ENCODE assay signal across 12 mouse cellular contexts in genomic region chr6:122766145-122766968, GRCm38 (mm10). TPM values are rescaled to one million over a fixed set of nuclear protein-coding genes. Genes with fewer than 3 reads are reported as not detected.
DNase-seq lines count a peak whose midpoint lies in the region; ATAC-seq and TF ChIP-seq lines count a peak whose summit lies in the region.
"Had no signal": no experiment of that assay in that cellular context is flagged by ENCODE, and none has a peak within 500 bp of the region (broad histone marks: within the 10 kb centered on the region; RNA-seq: fewer than 3 reads in every experiment).

No protein-coding gene starts in this region.

- peak; percentile 98 for DNase-seq in R1 (ENCODE audit: low read depth, low spot score)
- DNase-seq in left cerebral cortex, adult 11 months (ENCODE audit: low spot score) = no peak
- DNase-seq in lung, adult 2 months = no peak
- DNase-seq: kidney, adult 2 months; layer of hippocampus, postnatal 36 days had no signal

- ATAC-seq in hindbrain, embryonic 12.5 days (ENCODE audit: low FRiP score) = no peak
- no peak for ATAC-seq in midbrain, embryonic 12.5 days (ENCODE audit: low FRiP score, low read depth)
- ATAC-seq in kidney, embryonic 14.5 days (ENCODE audit: low FRiP score, low TSS enrichment) = no peak
- ATAC-seq in intestine, embryonic 16.5 days = no peak
- ATAC-seq: Patski had no signal

- TF ChIP-seq CTCF in ES-Bruce4 (IDR thresholded peaks at IDR 0.05; ENCODE audit: low read depth, low read length) = no peak
- no peak for TF ChIP-seq CTCF in lung, adult 2 months (IDR thresholded peaks at IDR 0.05; ENCODE audit: insufficient read depth, low read length)

- no peak overlapping the region for H3K4me3 ChIP-seq in ES-Bruce4 (ENCODE audit: low read depth, low read length)
- H3K4me3 ChIP-seq in hindbrain, embryonic 12.5 days = no peak overlapping the region
- H3K4me3 ChIP-seq in midbrain, embryonic 12.5 days = no peak overlapping the region
- no peak overlapping the region for H3K4me3 ChIP-seq in kidney, embryonic 14.5 days (ENCODE audit: low read length)
- no peak overlapping the region for H3K4me3 ChIP-seq in intestine, embryonic 16.5 days (ENCODE audit: low read length)
- H3K4me3 ChIP-seq in lung, adult 2 months (replicated peaks; ENCODE audit: extremely low read depth, low read depth, low read length) = no peak overlapping the region
- H3K4me3 ChIP-seq: heart, embryonic 15.5 days had no signal

- no peaks in the 10 kb centered on the region for H3K36me3 ChIP-seq in ES-Bruce4 (ENCODE audit: control insufficient read depth, insufficient read depth, low read length, poor library complexity, severe bottlenecking)
- H3K36me3 ChIP-seq in hindbrain, embryonic 12.5 days = no peaks in the 10 kb centered on the region
- no peaks in the 10 kb centered on the region for H3K36me3 ChIP-seq in midbrain, embryonic 12.5 days
- no peaks in the 10 kb centered on the region for H3K36me3 ChIP-seq in kidney, embryonic 14.5 days (ENCODE audit: control insufficient read depth, insufficient read depth, low read length)
- H3K36me3 ChIP-seq in intestine, embryonic 16.5 days (ENCODE audit: control insufficient read depth, insufficient read depth, low read length) = no peaks in the 10 kb centered on the region
- H3K36me3 ChIP-seq: heart, embryonic 15.5 days had no signal

- peak overlapping the region; percentile 97 for H3K27ac ChIP-seq in ES-Bruce4 (ENCODE audit: insufficient read depth, low read length)
- no peak overlapping the region for H3K27ac ChIP-seq in hindbrain, embryonic 12.5 days
- no peak overlapping the region for H3K27ac ChIP-seq in midbrain, embryonic 12.5 days (replicated peaks)
- no peak overlapping the region for H3K27ac ChIP-seq in kidney, embryonic 14.5 days (ENCODE audit: low read depth, low read length)
- H3K27ac ChIP-seq in intestine, embryonic 16.5 days (ENCODE audit: low read length) = no peak overlapping the region
- H3K27ac ChIP-seq: heart, embryonic 15.5 days had no signal

- 15% methylated on average over 5 of the region's 5 CpGs for WGBS in hindbrain, embryonic 12.5 days
- 21% methylated on average over 5 of the region's 5 CpGs for whole genome bisulfite sequencing in midbrain, embryonic 12.5 days
- 11% methylated on average over 5 of the region's 5 CpGs for WGBS in kidney, embryonic 14.5 days
- 16% methylated on average over 5 of the region's 5 CpGs for WGBS in intestine, embryonic 16.5 days
- WGBS in lung, adult 2 months = 34% methylated on average over 5 of the region's 5 CpGs

- H3K27me3 ChIP-seq in ES-Bruce4 (ENCODE audit: control insufficient read depth, insufficient read depth, low read length, poor library complexity, severe bottlenecking) = no peaks in the 10 kb centered on the region
- peaks cover 14% of the 10 kb centered on the region for H3K27me3 ChIP-seq in hindbrain, embryonic 12.5 days
- H3K27me3 ChIP-seq in midbrain, embryonic 12.5 days = peaks cover 19% of the 10 kb centered on the region
- H3K27me3 ChIP-seq in kidney, embryonic 14.5 days (ENCODE audit: control insufficient read depth, insufficient read depth, low read length) = peaks cover 25% of the 10 kb centered on the region
- H3K27me3 ChIP-seq in intestine, embryonic 16.5 days (replicated peaks; ENCODE audit: control insufficient read depth, insufficient read depth, low read length) = peaks cover 3% of the 10 kb centered on the region; the same call in 1 of the 2 replicates
- H3K27me3 ChIP-seq: Patski had no signal

- H3K4me1 ChIP-seq in ES-Bruce4 (ENCODE audit: control insufficient read depth, insufficient read depth, low read length) = peaks cover 10% of the 10 kb centered on the region
- H3K4me1 ChIP-seq in hindbrain, embryonic 12.5 days = peaks cover 10% of the 10 kb centered on the region
- H3K4me1 ChIP-seq in midbrain, embryonic 12.5 days = peaks cover 26% of the 10 kb centered on the region
- 0 out of 2 replicates have a peak, but pooled peaks cover 5% of the 10 kb centered on the region for H3K4me1 ChIP-seq in kidney, embryonic 14.5 days (ENCODE audit: control insufficient read depth, insufficient read depth, low read length)
- H3K4me1 ChIP-seq in intestine, embryonic 16.5 days (ENCODE audit: control insufficient read depth, insufficient read depth, low read length) = peaks cover 8% of the 10 kb centered on the region
- H3K4me1 ChIP-seq in lung, adult 2 months (ENCODE audit: control insufficient read depth, insufficient read depth, low read length) = peaks cover 4% of the 10 kb centered on the region; the same call in 1 of the 2 replicates

- H3K9me3 ChIP-seq in ES-Bruce4 (replicated peaks; ENCODE audit: control insufficient read depth, insufficient read depth, low read length, poor library complexity, severe bottlenecking) = no peaks in the 10 kb centered on the region
- no peaks in the 10 kb centered on the region for H3K9me3 ChIP-seq in hindbrain, embryonic 12.5 days (replicated peaks)
- no peaks in the 10 kb centered on the region for H3K9me3 ChIP-seq in midbrain, embryonic 12.5 days
- no peaks in the 10 kb centered on the region for H3K9me3 ChIP-seq in kidney, embryonic 14.5 days (ENCODE audit: control insufficient read depth, low read length)
- no peaks in the 10 kb centered on the region for H3K9me3 ChIP-seq in intestine, embryonic 16.5 days (ENCODE audit: control insufficient read depth, low read length)
- H3K9me3 ChIP-seq: heart, embryonic 15.5 days had no signal

- TF ChIP-seq EP300 in ES-Bruce4 (IDR thresholded peaks at IDR 0.05; ENCODE audit: insufficient read depth, low read depth, low read length) = peak; percentile 98

- H3K4me2 ChIP-seq in hindbrain, embryonic 12.5 days (replicated peaks) = peak overlapping the region; percentile 85
- peak overlapping the region; percentile 82; the same call in 1 of the 2 replicates for H3K4me2 ChIP-seq in midbrain, embryonic 12.5 days (replicated peaks)
- H3K4me2 ChIP-seq in kidney, embryonic 14.5 days (replicated peaks; ENCODE audit: low read depth, low read length) = no peak overlapping the region
- H3K4me2 ChIP-seq in intestine, embryonic 16.5 days (ENCODE audit: low read depth, low read length) = no peak overlapping the region

- TF ChIP-seq POLR2A in ES-Bruce4 (IDR thresholded peaks at IDR 0.05; ENCODE audit: insufficient read depth, low read length) = no peak
- no peak for TF ChIP-seq POLR2A in lung, adult 2 months (IDR thresholded peaks at IDR 0.05; ENCODE audit: borderline replicate concordance, extremely low read depth, low read depth, low read length)

- H3K9ac ChIP-seq in ES-Bruce4 (ENCODE audit: low read depth, poor library complexity, severe bottlenecking) = no peak overlapping the region
- no peak overlapping the region for H3K9ac ChIP-seq in hindbrain, embryonic 12.5 days
- no peak overlapping the region for H3K9ac ChIP-seq in midbrain, embryonic 12.5 days (replicated peaks)
- H3K9ac ChIP-seq in kidney, embryonic 14.5 days (ENCODE audit: low read depth, low read length) = no peak overlapping the region
- no peak overlapping the region for H3K9ac ChIP-seq in intestine, embryonic 16.5 days (ENCODE audit: low read depth, low read length)
- H3K9ac ChIP-seq: heart, embryonic 15.5 days had no signal

RNA-seq across cellular contexts. Expression of gene Slc2a3, which starts 35.1 kb away (rescaled TPM):
- 1,494 and 1,686 TPM in 2 replicates for polyA plus RNA-seq in ES-Bruce4 (2011; ENCODE audit: insufficient read depth, insufficient read length, low read depth, missing spikeins)
- 24.7 and 25.3 TPM in 2 replicates for polyA plus RNA-seq in hindbrain, embryonic 12.5 days (2016; fragmentation: Nextera tagmentation; extraction: Ambion mirVana)
- 22.5 and 24.8 TPM in 2 replicates for polyA plus RNA-seq in midbrain, embryonic 12.5 days (2016; fragmentation: Nextera tagmentation; extraction: Ambion mirVana)
- 2.9 and 5.8 TPM in 2 replicates for polyA plus RNA-seq in kidney, embryonic 14.5 days (2014; fragmentation: Nextera tagmentation; extraction: Ambion mirVana)
- polyA plus RNA-seq in intestine, embryonic 16.5 days (2015; fragmentation: Nextera tagmentation; extraction: Ambion mirVana) = 8.9 and 9.5 TPM in 2 replicates
- polyA plus RNA-seq in lung, adult 2 months (2012; rRNA removed) = 2.6 and 7.4 TPM in 2 replicates

RNA-seq across cellular contexts. Expression of gene Foxj2, which starts 53.4 kb away (rescaled TPM):
- polyA plus RNA-seq in ES-Bruce4 (2011; ENCODE audit: insufficient read depth, insufficient read length, low read depth, missing spikeins) = 10.9 and 11.6 TPM in 2 replicates
- 6.1 and 6.9 TPM in 2 replicates for polyA plus RNA-seq in hindbrain, embryonic 12.5 days (2016; fragmentation: Nextera tagmentation; extraction: Ambion mirVana)
- polyA plus RNA-seq in midbrain, embryonic 12.5 days (2016; fragmentation: Nextera tagmentation; extraction: Ambion mirVana) = 5.7 and 5.8 TPM in 2 replicates
- polyA plus RNA-seq in kidney, embryonic 14.5 days (2014; fragmentation: Nextera tagmentation; extraction: Ambion mirVana) = 4.1 and 7.8 TPM in 2 replicates
- polyA plus RNA-seq in intestine, embryonic 16.5 days (2015; fragmentation: Nextera tagmentation; extraction: Ambion mirVana) = 3.3 and 3.4 TPM in 2 replicates
- 16.5 and 19.9 TPM in 2 replicates for polyA plus RNA-seq in lung, adult 2 months (2012; rRNA removed)

RNA-seq across cellular contexts. Expression of gene Nanog, which starts 59.1 kb away (rescaled TPM):
- 610 and 613 TPM in 2 replicates for polyA plus RNA-seq in ES-Bruce4 (2011; ENCODE audit: insufficient read depth, insufficient read length, low read depth, missing spikeins)
- polyA plus RNA-seq in hindbrain, embryonic 12.5 days (2016; fragmentation: Nextera tagmentation; extraction: Ambion mirVana) = 0.14 and 0.27 TPM in 2 replicates
- polyA plus RNA-seq in midbrain, embryonic 12.5 days (2016; fragmentation: Nextera tagmentation; extraction: Ambion mirVana) = 0.14 and 0.20 TPM in 2 replicates
- 0.13 TPM in 1 of 2 replicates, not detected in the other for polyA plus RNA-seq in kidney, embryonic 14.5 days (2014; fragmentation: Nextera tagmentation; extraction: Ambion mirVana)
- 0.06 and 0.18 TPM in 2 replicates for polyA plus RNA-seq in intestine, embryonic 16.5 days (2015; fragmentation: Nextera tagmentation; extraction: Ambion mirVana)
- polyA plus RNA-seq in lung, adult 2 months (2012; rRNA removed) = 0.09 and 0.28 TPM in 2 replicates

Comparison
In these comparisons a context has a peak if more than half of its experiments do, and no peak if none do; other contexts are left out.
1. H3K4me2 ChIP-seq: peak in hindbrain, embryonic 12.5 days (single experiment) and midbrain, embryonic 12.5 days (single experiment); none in kidney, embryonic 14.5 days (single experiment) and intestine, embryonic 16.5 days (single experiment).
2. RNA of gene Slc2a3, which starts 35.1 kb away (polyA plus RNA-seq): 1,494 to 1,686 TPM in ES-Bruce4; 24.7 to 25.3 TPM in hindbrain, embryonic 12.5 days, 22.5 to 24.8 TPM in midbrain, embryonic 12.5 days, 8.9 to 9.5 TPM in intestine, embryonic 16.5 days, 2.6 to 7.4 TPM in lung, adult 2 months and 2.9 to 5.8 TPM in kidney, embryonic 14.5 days; every median in the first group is over 10 times any median in the second.
3. RNA of gene Nanog, which starts 59.1 kb away (polyA plus RNA-seq): 610 to 613 TPM in ES-Bruce4; 0.09 to 0.28 TPM in lung, adult 2 months, 0.14 to 0.27 TPM in hindbrain, embryonic 12.5 days, 0.14 to 0.20 TPM in midbrain, embryonic 12.5 days, 0.06 to 0.18 TPM in intestine, embryonic 16.5 days and 0.13 TPM in kidney, embryonic 14.5 days; every median in the first group is over 100 times any median in the second.